Mouse (Mus musculus): ENCODE data around the gene Cdh12. TPM values are rescaled to one million over a fixed set of nuclear protein-coding genes. Genes with fewer than 3 reads are reported as not detected.

Cdh12 gene
- polyA plus RNA-seq, 1 experiment from 2014 or later: 5.7 TPM

GRCm38 (mm10) chr15:20835887-20836286 is 386.8 kb downstream of the Cdh12 start:
- Histone ChIP-seq H3K4me1 (replicated peaks; ENCODE audit: control insufficient read depth, insufficient read depth, low read length) (no peaks in the 10 kb centered on the region), H3K27ac (ENCODE audit: low read length) (no peak overlapping the region), H3K4me2 (ENCODE audit: low read length) (no peak overlapping the region), H3K36me3 (ENCODE audit: control insufficient read depth, insufficient read depth) (no peaks in the 10 kb centered on the region), H3K4me3 (replicated peaks; ENCODE audit: low read length) (no peak overlapping the region), H3K27me3 (replicated peaks; ENCODE audit: control insufficient read depth, insufficient read depth, low read length) (no peaks in the 10 kb centered on the region), H3K9ac (replicated peaks; ENCODE audit: low read depth, low read length) (no peak overlapping the region), H3K9me3 (ENCODE audit: control insufficient read depth, low read length) (no peaks in the 10 kb centered on the region)
- WGBS: 64% methylated on average over 1 of the region's 1 CpGs
- no peak for ATAC-seq

GRCm38 (mm10) chr15:20836991-20837390 is 387.9 kb downstream of the Cdh12 start:
- 77% methylated on average over 3 of the region's 3 CpGs for WGBS
- Histone ChIP-seq H3K27me3 (replicated peaks; ENCODE audit: control insufficient read depth, insufficient read depth, low read length) (no peaks in the 10 kb centered on the region), H3K4me3 (replicated peaks; ENCODE audit: low read length) (no peak overlapping the region), H3K4me1 (replicated peaks; ENCODE audit: control insufficient read depth, insufficient read depth, low read length) (no peaks in the 10 kb centered on the region), H3K27ac (ENCODE audit: low read length) (no peak overlapping the region), H3K36me3 (ENCODE audit: control insufficient read depth, insufficient read depth) (no peaks in the 10 kb centered on the region), H3K9ac (replicated peaks; ENCODE audit: low read depth, low read length) (no peak overlapping the region), H3K9me3 (ENCODE audit: control insufficient read depth, low read length) (no peaks in the 10 kb centered on the region), H3K4me2 (ENCODE audit: low read length) (no peak overlapping the region)
- no peak for ATAC-seq

- Histone ChIP-seq H3K36me3 (ENCODE audit: control insufficient read depth, insufficient read depth) (no peaks in the 10 kb centered on the region), H3K9me3 (ENCODE audit: control insufficient read depth, low read length) (no peaks in the 10 kb centered on the region), H3K9ac (replicated peaks; ENCODE audit: low read depth, low read length) (no peak overlapping the region), H3K4me1 (replicated peaks; ENCODE audit: control insufficient read depth, insufficient read depth, low read length) (no peaks in the 10 kb centered on the region), H3K27me3 (replicated peaks; ENCODE audit: control insufficient read depth, insufficient read depth, low read length) (no peaks in the 10 kb centered on the region), H3K27ac (ENCODE audit: low read length) (no peak overlapping the region), H3K4me2 (ENCODE audit: low read length) (no peak overlapping the region), H3K4me3 (replicated peaks; ENCODE audit: low read length) (no peak overlapping the region)
- no peak for ATAC-seq
- 91% methylated on average over 5 of the region's 5 CpGs for WGBS
These were observed 392.4 kb downstream of the Cdh12 start for GRCm38 (mm10) chr15:20841479-20841878.

DNA sequence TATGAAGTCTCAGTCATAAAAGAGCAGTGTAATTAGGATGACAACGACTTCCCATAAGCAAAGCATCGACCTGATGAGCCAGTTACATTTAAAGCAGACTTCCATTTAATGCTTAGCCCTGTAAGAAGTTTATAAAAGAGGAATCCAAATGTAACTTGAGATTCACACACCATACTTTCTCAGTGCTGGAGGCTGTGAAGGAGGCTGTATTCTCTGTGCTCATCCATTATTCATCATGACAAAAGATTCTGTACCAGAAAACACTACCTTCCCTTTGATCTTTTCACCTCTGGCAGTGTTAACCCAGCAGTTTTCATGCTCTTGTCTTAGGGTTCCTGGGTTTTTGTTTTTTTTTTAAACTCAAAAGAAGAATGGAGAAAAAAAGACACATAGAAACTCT is 414.0 kb downstream of the Cdh12 start:
- no peak for ATAC-seq
- WGBS: 58% methylated on average over 2 of the region's 2 CpGs
- H3K4me2 ChIP-seq (ENCODE audit: low read length): no peak overlapping the region
- H3K27ac ChIP-seq (ENCODE audit: low read length): no peak overlapping the region
- H3K36me3 ChIP-seq (ENCODE audit: control insufficient read depth, insufficient read depth): no peaks in the 10 kb centered on the region
- no peak overlapping the region for H3K4me3 ChIP-seq (replicated peaks; ENCODE audit: low read length)
- no peaks in the 10 kb centered on the region for H3K27me3 ChIP-seq (replicated peaks; ENCODE audit: control insufficient read depth, insufficient read depth, low read length)
- H3K9ac ChIP-seq (replicated peaks; ENCODE audit: low read depth, low read length): no peak overlapping the region
- H3K9me3 ChIP-seq (ENCODE audit: control insufficient read depth, low read length): no peaks in the 10 kb centered on the region
- no peaks in the 10 kb centered on the region for H3K4me1 ChIP-seq (replicated peaks; ENCODE audit: control insufficient read depth, insufficient read depth, low read length)

DNA sequence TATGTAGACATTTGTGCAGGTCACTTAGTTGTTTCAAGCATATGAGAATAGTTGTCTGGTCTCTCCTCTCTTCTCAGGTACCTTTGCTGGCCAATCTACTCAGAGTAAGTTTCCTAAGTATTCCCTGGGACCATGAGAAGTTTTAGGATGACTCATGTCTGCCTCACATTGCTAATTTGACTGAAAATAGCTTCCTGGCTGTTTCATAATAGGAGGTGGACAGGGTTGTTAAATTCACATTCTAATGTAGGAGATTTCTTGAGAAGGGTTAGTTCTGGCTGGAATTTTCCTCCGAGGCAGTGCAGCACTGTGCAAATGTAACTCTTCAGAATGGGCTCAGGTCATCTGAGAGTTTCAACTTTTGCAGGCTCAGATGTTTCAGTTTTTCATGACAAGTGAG is 423.5 kb downstream of the Cdh12 start:
- 100% methylated on average over 1 of the region's 1 CpGs for WGBS
- no peaks in the 10 kb centered on the region for H3K27me3 ChIP-seq (replicated peaks; ENCODE audit: control insufficient read depth, insufficient read depth, low read length)

GRCm38 (mm10) chr15:20876993-20877392 is 427.9 kb downstream of the Cdh12 start:
- H3K36me3 ChIP-seq (ENCODE audit: control insufficient read depth, insufficient read depth): no peaks in the 10 kb centered on the region
- WGBS: 96% methylated on average over 2 of the region's 2 CpGs
- ATAC-seq: no peak

More for the DNA sequence above, 423.5 kb downstream of the Cdh12 start:
- Histone ChIP-seq H3K36me3 (ENCODE audit: control insufficient read depth, insufficient read depth) (no peaks in the 10 kb centered on the region), H3K4me2 (ENCODE audit: low read length) (no peak overlapping the region), H3K4me3 (replicated peaks; ENCODE audit: low read length) (no peak overlapping the region), H3K27ac (ENCODE audit: low read length) (no peak overlapping the region), H3K9ac (replicated peaks; ENCODE audit: low read depth, low read length) (no peak overlapping the region), H3K4me1 (replicated peaks; ENCODE audit: control insufficient read depth, insufficient read depth, low read length) (no peaks in the 10 kb centered on the region), H3K9me3 (ENCODE audit: control insufficient read depth, low read length) (no peaks in the 10 kb centered on the region)
- ATAC-seq: no peak

DNA sequence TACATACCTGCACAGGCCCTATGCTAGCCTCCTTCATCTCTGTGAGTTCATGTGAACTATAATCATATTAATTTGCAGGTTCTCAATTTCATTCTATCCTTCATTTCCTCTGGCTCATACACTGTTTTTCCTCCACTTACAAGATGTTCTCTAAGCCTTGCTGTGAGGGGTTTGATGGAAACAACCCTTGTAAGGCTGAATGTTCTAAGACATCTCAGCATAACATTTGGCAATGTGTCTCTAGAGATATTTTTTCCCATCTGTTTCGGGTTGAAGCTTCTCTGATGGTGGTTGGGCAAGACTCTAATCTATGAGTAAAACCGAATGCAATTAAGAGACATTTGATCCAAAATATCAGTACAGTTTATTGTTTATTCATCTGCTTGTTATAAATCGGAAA is 444.4 kb downstream of the Cdh12 start:
- no peak overlapping the region for H3K27ac ChIP-seq (ENCODE audit: low read length)
- 75% methylated on average over 3 of the region's 3 CpGs for WGBS
- H3K9ac ChIP-seq (replicated peaks; ENCODE audit: low read depth, low read length): no peak overlapping the region
- H3K4me2 ChIP-seq (ENCODE audit: low read length): no peak overlapping the region
- H3K4me1 ChIP-seq (replicated peaks; ENCODE audit: control insufficient read depth, insufficient read depth, low read length): no peaks in the 10 kb centered on the region
- H3K27me3 ChIP-seq (replicated peaks; ENCODE audit: control insufficient read depth, insufficient read depth, low read length): no peaks in the 10 kb centered on the region
- no peak for ATAC-seq
- no peaks in the 10 kb centered on the region for H3K9me3 ChIP-seq (ENCODE audit: control insufficient read depth, low read length)
- H3K4me3 ChIP-seq (replicated peaks; ENCODE audit: low read length): no peak overlapping the region
- H3K36me3 ChIP-seq (ENCODE audit: control insufficient read depth, insufficient read depth): no peaks in the 10 kb centered on the region

More at GRCm38 (mm10) chr15:20876993-20877392, 427.9 kb downstream of the Cdh12 start:
- H3K4me2 ChIP-seq (ENCODE audit: low read length): no peak overlapping the region
- no peak overlapping the region for H3K9ac ChIP-seq (replicated peaks; ENCODE audit: low read depth, low read length)
- H3K4me3 ChIP-seq (replicated peaks; ENCODE audit: low read length): no peak overlapping the region
- no peaks in the 10 kb centered on the region for H3K27me3 ChIP-seq (replicated peaks; ENCODE audit: control insufficient read depth, insufficient read depth, low read length)
- H3K27ac ChIP-seq (ENCODE audit: low read length): no peak overlapping the region
- H3K9me3 ChIP-seq (ENCODE audit: control insufficient read depth, low read length): no peaks in the 10 kb centered on the region
- H3K4me1 ChIP-seq (replicated peaks; ENCODE audit: control insufficient read depth, insufficient read depth, low read length): no peaks in the 10 kb centered on the region

DNA sequence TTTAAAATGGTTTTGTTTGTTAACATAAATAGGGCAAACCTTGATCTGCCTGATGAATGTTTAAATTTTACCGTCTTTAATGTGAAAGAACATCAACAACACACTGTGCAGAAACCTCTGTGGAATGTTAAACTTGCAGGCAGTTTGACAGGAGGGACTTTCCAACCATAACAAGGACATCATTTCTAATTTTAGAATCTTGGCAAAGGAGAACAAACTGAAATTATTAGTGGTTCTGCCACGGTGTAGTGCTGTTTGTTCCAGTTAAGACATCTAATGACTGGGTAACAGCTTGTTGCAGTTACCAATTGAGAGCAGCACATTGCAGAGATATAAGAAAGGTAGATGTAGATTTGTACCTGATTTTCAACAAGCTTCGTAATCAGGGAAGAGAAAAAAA is 453.5 kb downstream of the Cdh12 start:
- H3K36me3 ChIP-seq (ENCODE audit: control insufficient read depth, insufficient read depth): no peaks in the 10 kb centered on the region
- H3K4me3 ChIP-seq (replicated peaks; ENCODE audit: low read length): no peak overlapping the region
- no peak overlapping the region for H3K9ac ChIP-seq (replicated peaks; ENCODE audit: low read depth, low read length)
- no peaks in the 10 kb centered on the region for H3K27me3 ChIP-seq (replicated peaks; ENCODE audit: control insufficient read depth, insufficient read depth, low read length)
- no peaks in the 10 kb centered on the region for H3K9me3 ChIP-seq (ENCODE audit: control insufficient read depth, low read length)
- H3K4me2 ChIP-seq (ENCODE audit: low read length): no peak overlapping the region
- H3K27ac ChIP-seq (ENCODE audit: low read length): no peak overlapping the region
- no peak for ATAC-seq
- WGBS: 59% methylated on average over 3 of the region's 3 CpGs
- H3K4me1 ChIP-seq (replicated peaks; ENCODE audit: control insufficient read depth, insufficient read depth, low read length): no peaks in the 10 kb centered on the region

- ATAC-seq: no peak
- no peaks in the 10 kb centered on the region for H3K27me3 ChIP-seq (replicated peaks; ENCODE audit: control insufficient read depth, insufficient read depth, low read length)
- no peaks in the 10 kb centered on the region for H3K36me3 ChIP-seq (ENCODE audit: control insufficient read depth, insufficient read depth)
These were observed 479.2 kb downstream of the Cdh12 start for GRCm38 (mm10) chr15:20928221-20928620.

DNA sequence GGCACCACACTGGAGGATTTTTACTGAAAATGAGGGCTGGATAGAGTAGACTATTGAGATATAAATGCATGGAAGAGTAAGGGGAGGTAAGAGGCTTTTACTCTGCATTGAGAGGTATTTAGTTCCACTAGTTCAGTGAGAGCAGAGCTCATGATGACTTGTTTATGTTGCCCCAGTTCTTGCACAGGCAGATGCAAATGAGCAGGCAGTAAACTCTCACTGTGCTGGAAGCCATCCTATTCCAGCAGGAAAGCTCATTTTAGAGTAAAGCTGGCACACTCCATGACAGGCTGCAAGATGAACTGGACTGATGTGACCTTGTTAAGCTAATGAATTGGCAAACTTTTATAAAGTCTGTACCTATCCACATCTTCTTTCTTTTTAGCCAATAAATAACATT is 494.9 kb downstream of the Cdh12 start:
- H3K4me1 ChIP-seq (replicated peaks; ENCODE audit: control insufficient read depth, insufficient read depth, low read length): no peaks in the 10 kb centered on the region
- H3K9ac ChIP-seq (replicated peaks; ENCODE audit: low read depth, low read length): no peak overlapping the region
- H3K9me3 ChIP-seq (ENCODE audit: control insufficient read depth, low read length): no peaks in the 10 kb centered on the region
- no peak for ATAC-seq
- H3K4me2 ChIP-seq (ENCODE audit: low read length): no peak overlapping the region
- H3K27me3 ChIP-seq (replicated peaks; ENCODE audit: control insufficient read depth, insufficient read depth, low read length): no peaks in the 10 kb centered on the region
- H3K4me3 ChIP-seq (replicated peaks; ENCODE audit: low read length): no peak overlapping the region
- H3K27ac ChIP-seq (ENCODE audit: low read length): no peak overlapping the region
- no peaks in the 10 kb centered on the region for H3K36me3 ChIP-seq (ENCODE audit: control insufficient read depth, insufficient read depth)

More at GRCm38 (mm10) chr15:20928221-20928620, 479.2 kb downstream of the Cdh12 start:
- Histone ChIP-seq H3K9ac (replicated peaks; ENCODE audit: low read depth, low read length) (no peak overlapping the region), H3K4me1 (replicated peaks; ENCODE audit: control insufficient read depth, insufficient read depth, low read length) (no peaks in the 10 kb centered on the region), H3K27ac (ENCODE audit: low read length) (no peak overlapping the region), H3K4me2 (ENCODE audit: low read length) (no peak overlapping the region), H3K4me3 (replicated peaks; ENCODE audit: low read length) (no peak overlapping the region), H3K9me3 (ENCODE audit: control insufficient read depth, low read length) (no peaks in the 10 kb centered on the region)
